Mouse (Mus musculus) liver, postnatal 0 days (tissue): ENCODE measurements around the gene Fibin.

ENCODE experiments used
- CTCF ChIP-seq: sonication (generic); IDR thresholded peaks from 2 replicates; pipeline ENCODE4 v1.5.1; 2016; ENCODE audit warnings: antibody characterized with exemption, low read depth
- EP300 ChIP-seq: IDR thresholded peaks from 2 replicates; pipeline ENCODE4 v1.6.1; 2016; ENCODE audit warnings: antibody characterized with exemption, low read depth, mild to moderate bottlenecking

- TF ChIP-seq EP300 (no peak), CTCF (no peak)
These were observed 34.0 kb downstream of the Fibin start for GRCm38 (mm10) chr2:110328953-110329352.
